Mouse (Mus musculus) left cerebral cortex, adult 8-10 months (tissue): ENCODE results near the gene Map2k4. TPM values are rescaled to one million over a fixed set of nuclear protein-coding genes. Genes with fewer than 3 reads are reported as not detected.

Experiments
- DNase-seq, 2 experiments: peaks; one replicate each; pipeline ENCODE4 v3.0.0; 2022; ENCODE audit warnings: low spot score in 2 of 2
- total RNA-seq, 4 experiments: library from RNA; stranded (reverse); gene quantifications; 2 replicates each; pipeline ENCODE4 v1.2.4; 2022

Map2k4 gene
- total RNA-seq, result 100 to 1,000 TPM; 173 to 191 (median 185) TPM

GRCm38 (mm10) chr11:65788154-65788553 is at the start of gene Map2k4:
Map2k4 (minus strand) TSS chr11:65788297.
- peak; percentile 75 to 85 for DNase-seq

- no peak for DNase-seq
Measured at GRCm38 (mm10) chr11:65824556-65824955, 36.5 kb upstream of the Map2k4 start.

- peak; percentile 23 to 38 for DNase-seq
Measured at GRCm38 (mm10) chr11:65820877-65821276, 32.8 kb upstream of the Map2k4 start.

- DNase-seq, result no peak
Measured at GRCm38 (mm10) chr11:65820280-65820679, 32.2 kb upstream of the Map2k4 start.

- DNase-seq, result no peak
Measured at GRCm38 (mm10) chr11:65818193-65818592, 30.1 kb upstream of the Map2k4 start.

GRCm38 (mm10) chr11:65816237-65816636 is 28.1 kb upstream of the Map2k4 start:
- DNase-seq, result no peak

GRCm38 (mm10) chr11:65814381-65814780 is 26.3 kb upstream of the Map2k4 start:
- no peak for DNase-seq

- DNase-seq, result no peak
Measured at GRCm38 (mm10) chr11:65812088-65812487, 24.0 kb upstream of the Map2k4 start.

GRCm38 (mm10) chr11:65807601-65808000 is 19.5 kb upstream of the Map2k4 start:
- DNase-seq, result no peak

GRCm38 (mm10) chr11:65806909-65807504 is 18.9 kb upstream of the Map2k4 start, which contains the start of gene Zkscan6:
Zkscan6 (plus strand) TSS chr11:65807175.
- DNase-seq, result peak; percentile 70 to 85

GRCm38 (mm10) chr11:65806321-65806904 is 18.3 kb upstream of the Map2k4 start:
- DNase-seq, result peak in 1 of 2 experiments; percentile 17

GRCm38 (mm10) chr11:65801899-65802298 is 13.8 kb upstream of the Map2k4 start:
- peak; percentile 44 to 89 for DNase-seq

- no peak for DNase-seq
Measured at GRCm38 (mm10) chr11:65795896-65796295, 7.8 kb upstream of the Map2k4 start.

- no peak for DNase-seq
Measured at GRCm38 (mm10) chr11:65794428-65795219, 6.5 kb upstream of the Map2k4 start.

GRCm38 (mm10) chr11:65787421-65788151 is 511 bp downstream of the Map2k4 start:
- peak in 1 of 2 experiments; percentile 25 for DNase-seq

- DNase-seq, result no peak
Measured at GRCm38 (mm10) chr11:65786160-65786559, 1.9 kb downstream of the Map2k4 start.

- no peak for DNase-seq
Measured at GRCm38 (mm10) chr11:65781596-65781995, 6.5 kb downstream of the Map2k4 start.

- no peak for DNase-seq
Measured at GRCm38 (mm10) chr11:65779578-65779977, 8.5 kb downstream of the Map2k4 start.

GRCm38 (mm10) chr11:65779066-65779465 is 9.0 kb downstream of the Map2k4 start:
- DNase-seq, result no peak

GRCm38 (mm10) chr11:65777810-65778209 is 10.3 kb downstream of the Map2k4 start:
- no peak for DNase-seq

GRCm38 (mm10) chr11:65776906-65777611 is 11.0 kb downstream of the Map2k4 start:
- DNase-seq, result no peak
